Mouse (Mus musculus): Measurements from ENCODE around the gene Slc16a14. TPM values are rescaled to one million over a fixed set of nuclear protein-coding genes. Genes with fewer than 3 reads are reported as not detected.

Gene Slc16a14
- polyA plus RNA-seq (2014; fragmentation: Illumina TruSeq; extraction: RNeasy Lipid Tissue Mini Kit (QIAGEN cat#74804); ENCODE audit: low read depth, low replicate concordance), result not detected

DNA sequence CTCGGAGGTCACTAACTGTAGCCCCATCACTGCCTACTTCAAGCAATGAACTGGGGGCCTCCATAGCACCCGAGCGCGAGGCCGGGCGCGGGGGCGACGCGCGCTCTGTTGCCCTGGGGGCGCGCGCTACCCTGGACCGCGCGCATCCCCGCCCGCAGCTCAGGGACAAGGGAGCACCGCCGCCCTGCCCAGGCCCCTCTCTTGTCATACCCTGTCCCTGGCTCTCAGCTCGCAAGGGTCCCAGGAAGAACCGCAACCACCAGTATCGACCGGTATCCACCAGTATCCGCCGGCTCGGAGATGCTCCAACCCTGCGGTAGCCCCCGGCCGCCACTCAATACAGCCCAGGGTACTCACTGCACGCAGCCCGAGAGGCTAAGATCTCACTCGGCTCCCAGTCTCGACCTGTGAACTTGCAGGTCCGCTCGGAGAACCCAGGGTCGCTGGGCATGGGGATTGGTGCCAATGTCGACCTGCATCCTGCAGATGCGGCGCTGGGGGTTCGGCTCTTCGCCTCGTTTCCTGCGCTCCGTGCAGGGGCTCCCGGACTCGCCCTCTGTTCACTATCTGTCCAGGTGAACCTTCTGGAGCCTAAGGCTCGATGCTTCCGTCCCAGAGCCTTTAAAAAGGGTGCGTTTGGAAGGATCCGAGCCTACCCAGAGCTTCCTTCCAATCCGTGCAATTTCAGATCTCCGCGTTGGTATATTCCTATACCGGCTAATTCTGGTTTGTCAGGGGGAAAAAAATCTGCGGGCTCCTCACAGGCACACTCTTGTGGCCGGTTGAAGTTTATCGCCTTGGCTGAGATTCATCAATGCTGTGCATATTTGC is at the start of gene Slc16a14:
TSS of gene Slc16a14 (minus strand) at position 632 of the 831 bp plus-strand sequence.

Other genes with a start within 250 kb of the Slc16a14 start
- 5.2 TPM for gene Dner, start 238.9 kb downstream of the Slc16a14 start, polyA plus RNA-seq (2014; fragmentation: Illumina TruSeq; extraction: RNeasy Lipid Tissue Mini Kit (QIAGEN cat#74804); ENCODE audit: low read depth, low replicate concordance)
- 5.1 TPM for gene Fbxo36, start 95.3 kb downstream of the Slc16a14 start, polyA plus RNA-seq (2014; fragmentation: Illumina TruSeq; extraction: RNeasy Lipid Tissue Mini Kit (QIAGEN cat#74804); ENCODE audit: low read depth, low replicate concordance)
- gene Trip12, start 94.6 kb downstream of the Slc16a14 start, polyA plus RNA-seq (2014; fragmentation: Illumina TruSeq; extraction: RNeasy Lipid Tissue Mini Kit (QIAGEN cat#74804); ENCODE audit: low read depth, low replicate concordance), result 268 TPM
- not detected for gene Gm10553, start 165.0 kb upstream of the Slc16a14 start, polyA plus RNA-seq (2014; fragmentation: Illumina TruSeq; extraction: RNeasy Lipid Tissue Mini Kit (QIAGEN cat#74804); ENCODE audit: low read depth, low replicate concordance)
- 0.66 TPM for gene A530032D15Rik, start 174.7 kb upstream of the Slc16a14 start, polyA plus RNA-seq (2014; fragmentation: Illumina TruSeq; extraction: RNeasy Lipid Tissue Mini Kit (QIAGEN cat#74804); ENCODE audit: low read depth, low replicate concordance)

Measured in sigmoid colon, adult 10 weeks (tissue).